Mouse (Mus musculus): ENCODE measurements at regions not wholly inside any gene's neighbourhood (a gene's known extent, or its start where the extent isn't known, plus 50 kb on each side); places are given as distances from the start of the nearest gene placed in this dataset.

- Histone ChIP-seq H3K27ac (ENCODE audit: insufficient read depth, low read length) (no peak overlapping the region), H3K4me3 (ENCODE audit: insufficient read depth, low read length) (no peak overlapping the region), H3K4me1 (ENCODE audit: control insufficient read depth, insufficient read depth, low read length) (no peaks in the 10 kb centered on the region)
- TF ChIP-seq POLR2A (IDR thresholded peaks at IDR 0.05; ENCODE audit: low read depth, low read length) (no peak), CTCF (IDR thresholded peaks at IDR 0.05; ENCODE audit: borderline replicate concordance, insufficient read depth, low read length) (peak; percentile 34; the same call in 1 of the 2 replicates)
These were observed 62.7 kb downstream of the Bmp2 start for GRCm38 (mm10) chr2:133614672-133615071.

GRCm38 (mm10) chr2:133615299-133615698 is 63.3 kb downstream of the Bmp2 start:
- TF ChIP-seq POLR2A (IDR thresholded peaks at IDR 0.05; ENCODE audit: low read depth, low read length) (no peak), CTCF (IDR thresholded peaks at IDR 0.05; ENCODE audit: borderline replicate concordance, insufficient read depth, low read length) (no peak)
- Histone ChIP-seq H3K27ac (ENCODE audit: insufficient read depth, low read length) (no peak overlapping the region), H3K4me1 (ENCODE audit: control insufficient read depth, insufficient read depth, low read length) (no peaks in the 10 kb centered on the region), H3K4me3 (ENCODE audit: insufficient read depth, low read length) (no peak overlapping the region)

GRCm38 (mm10) chr2:133617317-133617835 is 65.4 kb downstream of the Bmp2 start:
- TF ChIP-seq CTCF (IDR thresholded peaks at IDR 0.05; ENCODE audit: borderline replicate concordance, insufficient read depth, low read length) (no peak), POLR2A (IDR thresholded peaks at IDR 0.05; ENCODE audit: low read depth, low read length) (no peak)
- no peaks in the 10 kb centered on the region for H3K4me1 ChIP-seq (ENCODE audit: control insufficient read depth, insufficient read depth, low read length)
- H3K4me3 ChIP-seq (ENCODE audit: insufficient read depth, low read length), result no peak overlapping the region
- H3K27ac ChIP-seq (ENCODE audit: insufficient read depth, low read length), result no peak overlapping the region

GRCm38 (mm10) chr2:133622523-133622922 is 70.6 kb downstream of the Bmp2 start:
- Histone ChIP-seq H3K4me3 (ENCODE audit: insufficient read depth, low read length) (no peak overlapping the region), H3K4me1 (ENCODE audit: control insufficient read depth, insufficient read depth, low read length) (no peaks in the 10 kb centered on the region), H3K27ac (ENCODE audit: insufficient read depth, low read length) (no peak overlapping the region)
- TF ChIP-seq POLR2A (IDR thresholded peaks at IDR 0.05; ENCODE audit: low read depth, low read length), result no peak

GRCm38 (mm10) chr2:133625542-133625941 is 73.6 kb downstream of the Bmp2 start:
- no peaks in the 10 kb centered on the region for H3K4me1 ChIP-seq (ENCODE audit: control insufficient read depth, insufficient read depth, low read length)
- no peak overlapping the region for H3K4me3 ChIP-seq (ENCODE audit: insufficient read depth, low read length)
- TF ChIP-seq POLR2A (IDR thresholded peaks at IDR 0.05; ENCODE audit: low read depth, low read length) (no peak), CTCF (IDR thresholded peaks at IDR 0.05; ENCODE audit: borderline replicate concordance, insufficient read depth, low read length) (no peak)
- H3K27ac ChIP-seq (ENCODE audit: insufficient read depth, low read length), result no peak overlapping the region

- TF ChIP-seq POLR2A (IDR thresholded peaks at IDR 0.05; ENCODE audit: low read depth, low read length) (no peak), CTCF (IDR thresholded peaks at IDR 0.05; ENCODE audit: borderline replicate concordance, insufficient read depth, low read length) (no peak)
- no peak overlapping the region for H3K4me3 ChIP-seq (ENCODE audit: insufficient read depth, low read length)
These were observed 76.9 kb downstream of the Bmp2 start for GRCm38 (mm10) chr2:133628874-133629273.

GRCm38 (mm10) chr2:133635434-133635833 is 83.5 kb downstream of the Bmp2 start:
- no peaks in the 10 kb centered on the region; the same call in 1 of the 2 replicates for H3K4me1 ChIP-seq (ENCODE audit: control insufficient read depth, insufficient read depth, low read length)
- no peak overlapping the region for H3K4me3 ChIP-seq (ENCODE audit: insufficient read depth, low read length)
- TF ChIP-seq CTCF (IDR thresholded peaks at IDR 0.05; ENCODE audit: borderline replicate concordance, insufficient read depth, low read length) (no peak), POLR2A (IDR thresholded peaks at IDR 0.05; ENCODE audit: low read depth, low read length) (no peak)
- no peak overlapping the region for H3K27ac ChIP-seq (ENCODE audit: insufficient read depth, low read length)

More at GRCm38 (mm10) chr2:133628874-133629273, 76.9 kb downstream of the Bmp2 start:
- Histone ChIP-seq H3K4me1 (ENCODE audit: control insufficient read depth, insufficient read depth, low read length) (no peaks in the 10 kb centered on the region), H3K27ac (ENCODE audit: insufficient read depth, low read length) (no peak overlapping the region)

GRCm38 (mm10) chr2:133649874-133650481 is 98.0 kb downstream of the Bmp2 start:
- Histone ChIP-seq H3K27ac (ENCODE audit: insufficient read depth, low read length) (no peak overlapping the region), H3K4me3 (ENCODE audit: insufficient read depth, low read length) (no peak overlapping the region)

GRCm38 (mm10) chr2:133666331-133667054 is 114.5 kb downstream of the Bmp2 start:
- peaks cover 8% of the 10 kb centered on the region; the same call in 1 of the 2 replicates for H3K4me1 ChIP-seq (ENCODE audit: control insufficient read depth, insufficient read depth, low read length)
- H3K27ac ChIP-seq (ENCODE audit: insufficient read depth, low read length), result peak overlapping the region; percentile 2; the same call in 1 of the 2 replicates
- no peak for TF ChIP-seq CTCF (IDR thresholded peaks at IDR 0.05; ENCODE audit: borderline replicate concordance, insufficient read depth, low read length)
- TF ChIP-seq POLR2A (IDR thresholded peaks at IDR 0.05; ENCODE audit: low read depth, low read length), result no peak
- H3K4me3 ChIP-seq (ENCODE audit: insufficient read depth, low read length), result no peak overlapping the region

More at GRCm38 (mm10) chr2:133649874-133650481, 98.0 kb downstream of the Bmp2 start:
- TF ChIP-seq POLR2A (IDR thresholded peaks at IDR 0.05; ENCODE audit: low read depth, low read length) (no peak), CTCF (IDR thresholded peaks at IDR 0.05; ENCODE audit: borderline replicate concordance, insufficient read depth, low read length) (no peak)
- no peaks in the 10 kb centered on the region for H3K4me1 ChIP-seq (ENCODE audit: control insufficient read depth, insufficient read depth, low read length)

- TF ChIP-seq CTCF (IDR thresholded peaks at IDR 0.05; ENCODE audit: borderline replicate concordance, insufficient read depth, low read length) (no peak), POLR2A (IDR thresholded peaks at IDR 0.05; ENCODE audit: low read depth, low read length) (no peak)
- Histone ChIP-seq H3K27ac (ENCODE audit: insufficient read depth, low read length) (peak overlapping the region; percentile 13; the same call in 1 of the 2 replicates), H3K4me1 (ENCODE audit: control insufficient read depth, insufficient read depth, low read length) (peaks cover 8% of the 10 kb centered on the region; the same call in 1 of the 2 replicates), H3K4me3 (ENCODE audit: insufficient read depth, low read length) (no peak overlapping the region)
These were observed 115.1 kb downstream of the Bmp2 start for GRCm38 (mm10) chr2:133667055-133667395.

Measured in embryonic fibroblast, embryonic 13.5 days (primary cell).